Mouse (Mus musculus) hindbrain, embryonic 10.5 days (tissue): ENCODE measurements around the gene Rab10. TPM values are rescaled to one million over a fixed set of nuclear protein-coding genes. Genes with fewer than 3 reads are reported as not detected.

ENCODE experiments used
- DNase-seq: peaks from one replicate; pipeline ENCODE4 v3.0.0-alpha.2; 2017; ENCODE audit warnings: low spot score
- H3K27ac ChIP-seq: fragments of 300-500 bp; sonication (generic); 2 replicates; pipeline ENCODE4 v1.5.1; 2016; ENCODE audit warnings: mild to moderate bottlenecking, moderate library complexity
- H3K27me3 ChIP-seq: fragments of 300-500 bp; sonication (generic); 2 replicates; pipeline ENCODE4 v1.6.1; 2016; ENCODE audit warnings: mild to moderate bottlenecking; ENCODE audit not compliant: poor library complexity, insufficient read depth, severe bottlenecking
- H3K36me3 ChIP-seq: fragments of 300-500 bp; sonication (generic); 2 replicates; pipeline ENCODE4 v1.6.1; 2016; ENCODE audit warnings: mild to moderate bottlenecking, moderate library complexity
- H3K4me1 ChIP-seq: fragments of 300-500 bp; sonication (generic); replicated peaks from 2 replicates; pipeline ENCODE4 v1.6.1; 2016; ENCODE audit warnings: mild to moderate bottlenecking
- H3K4me3 ChIP-seq: fragments of 300-500 bp; sonication (generic); 2 replicates; pipeline ENCODE4 v1.5.1; 2016; ENCODE audit warnings: mild to moderate bottlenecking, moderate library complexity
- H3K9me3 ChIP-seq: fragments of 300-500 bp; sonication (generic); 2 replicates; pipeline ENCODE4 v1.6.1; 2016; ENCODE audit warnings: mild to moderate bottlenecking, moderate library complexity
- WGBS: fragments of 180-500 bp; shearing (Covaris S2); methylation state at CpG from one replicate; pipeline ENCODE4 v1.1.7; 2016; 5-methylcytosine and 5-hydroxymethylcytosine counted together
- polyA plus RNA-seq: library from polyadenylated mRNA; unstranded; fragments of >200 nt; fragmentation: Nextera tagmentation; extraction: Ambion mirVana; gene quantifications from 2 replicates; pipeline ENCODE4 v1.2.1, GENCODE M21; 2016

Gene Rab10
- polyA plus RNA-seq, 1 experiment from 2014 or later, result 94.4 TPM

- H3K27me3 ChIP-seq, result no peaks in the 10 kb centered on the region
- H3K27ac ChIP-seq, result no peak overlapping the region
- peaks cover 49% of the 10 kb centered on the region for H3K9me3 ChIP-seq
- H3K4me1 ChIP-seq, result no peaks in the 10 kb centered on the region
- no peak for DNase-seq
- WGBS, result 93% methylated on average over 1 of the region's 1 CpGs
- peaks cover 58% of the 10 kb centered on the region for H3K36me3 ChIP-seq
- H3K4me3 ChIP-seq, result no peak overlapping the region
Observed at GRCm38 (mm10) chr12:3288440-3288839, 21.3 kb downstream of the Rab10 start.

- Histone ChIP-seq H3K27me3 (no peaks in the 10 kb centered on the region), H3K36me3 (peaks cover 41% of the 10 kb centered on the region), H3K9me3 (peaks cover 39% of the 10 kb centered on the region), H3K4me1 (no peaks in the 10 kb centered on the region), H3K27ac (no peak overlapping the region), H3K4me3 (no peak overlapping the region)
- 73% methylated on average over 1 of the region's 1 CpGs for WGBS
- DNase-seq, result no peak
Observed at GRCm38 (mm10) chr12:3285919-3286318, 23.9 kb downstream of the Rab10 start.

- WGBS, result 75% methylated on average over 6 of the region's 6 CpGs
- Histone ChIP-seq H3K27ac (no peak overlapping the region), H3K4me1 (no peaks in the 10 kb centered on the region), H3K9me3 (peaks cover 37% of the 10 kb centered on the region), H3K36me3 (peaks cover 41% of the 10 kb centered on the region), H3K27me3 (no peaks in the 10 kb centered on the region), H3K4me3 (no peak overlapping the region)
- no peak for DNase-seq
Observed at GRCm38 (mm10) chr12:3285377-3285776, 24.4 kb downstream of the Rab10 start.

- H3K27me3 ChIP-seq, result no peaks in the 10 kb centered on the region
- 94% methylated on average over 2 of the region's 2 CpGs for WGBS
- H3K9me3 ChIP-seq, result peaks cover 41% of the 10 kb centered on the region
- no peak overlapping the region for H3K27ac ChIP-seq
- no peaks in the 10 kb centered on the region for H3K4me1 ChIP-seq
- H3K4me3 ChIP-seq, result no peak overlapping the region
- H3K36me3 ChIP-seq, result peaks cover 39% of the 10 kb centered on the region
- DNase-seq, result no peak
Observed at GRCm38 (mm10) chr12:3284463-3284862, 25.3 kb downstream of the Rab10 start.

GRCm38 (mm10) chr12:3283829-3284440, 25.8 kb downstream of the Rab10 start:
- H3K9me3 ChIP-seq, result peaks cover 41% of the 10 kb centered on the region
- no peak for DNase-seq
- 91% methylated on average over 4 of the region's 4 CpGs for WGBS

GRCm38 (mm10) chr12:3282954-3283353, 26.8 kb downstream of the Rab10 start:
- Histone ChIP-seq H3K9me3 (peaks cover 34% of the 10 kb centered on the region), H3K27ac (no peak overlapping the region), H3K27me3 (no peaks in the 10 kb centered on the region), H3K4me3 (no peak overlapping the region), H3K4me1 (no peaks in the 10 kb centered on the region), H3K36me3 (peaks cover 28% of the 10 kb centered on the region)
- WGBS, result 78% methylated on average over 1 of the region's 1 CpGs
- no peak for DNase-seq

More at GRCm38 (mm10) chr12:3283829-3284440, 25.8 kb downstream of the Rab10 start:
- Histone ChIP-seq H3K36me3 (peaks cover 38% of the 10 kb centered on the region), H3K27ac (no peak overlapping the region), H3K27me3 (no peaks in the 10 kb centered on the region), H3K4me3 (no peak overlapping the region), H3K4me1 (no peaks in the 10 kb centered on the region)

- no peaks in the 10 kb centered on the region for H3K4me1 ChIP-seq
- peaks cover 31% of the 10 kb centered on the region for H3K9me3 ChIP-seq
- DNase-seq, result no peak
- H3K4me3 ChIP-seq, result no peak overlapping the region
- H3K36me3 ChIP-seq, result peaks cover 24% of the 10 kb centered on the region
- 89% methylated on average over 2 of the region's 2 CpGs for WGBS
- no peaks in the 10 kb centered on the region for H3K27me3 ChIP-seq
- no peak overlapping the region for H3K27ac ChIP-seq
Observed at GRCm38 (mm10) chr12:3282520-3282919, 27.2 kb downstream of the Rab10 start.

GRCm38 (mm10) chr12:3278880-3279339, 30.9 kb downstream of the Rab10 start:
- H3K4me1 ChIP-seq, result no peaks in the 10 kb centered on the region
- WGBS, result 88% methylated on average over 2 of the region's 2 CpGs
- peaks cover 15% of the 10 kb centered on the region for H3K36me3 ChIP-seq
- no peaks in the 10 kb centered on the region for H3K27me3 ChIP-seq
- DNase-seq, result no peak
- H3K4me3 ChIP-seq, result no peak overlapping the region
- no peak overlapping the region for H3K27ac ChIP-seq
- H3K9me3 ChIP-seq, result peaks cover 17% of the 10 kb centered on the region

GRCm38 (mm10) chr12:3270818-3271217, 39.0 kb downstream of the Rab10 start:
- Histone ChIP-seq H3K4me3 (no peak overlapping the region), H3K9me3 (peaks cover 23% of the 10 kb centered on the region)

GRCm38 (mm10) chr12:3267397-3267796, 42.4 kb downstream of the Rab10 start:
- Histone ChIP-seq H3K4me1 (no peaks in the 10 kb centered on the region), H3K27ac (no peak overlapping the region), H3K27me3 (no peaks in the 10 kb centered on the region), H3K36me3 (peaks cover 38% of the 10 kb centered on the region), H3K4me3 (no peak overlapping the region), H3K9me3 (peaks cover 20% of the 10 kb centered on the region)
- 94% methylated on average over 2 of the region's 2 CpGs for WGBS
- no peak for DNase-seq

More at GRCm38 (mm10) chr12:3270818-3271217, 39.0 kb downstream of the Rab10 start:
- H3K4me1 ChIP-seq, result no peaks in the 10 kb centered on the region
- no peak for DNase-seq
- H3K27me3 ChIP-seq, result no peaks in the 10 kb centered on the region
- no peak overlapping the region for H3K27ac ChIP-seq
- H3K36me3 ChIP-seq, result peaks cover 28% of the 10 kb centered on the region

GRCm38 (mm10) chr12:3265188-3265587, 44.6 kb downstream of the Rab10 start:
- no peak for DNase-seq
- H3K27ac ChIP-seq, result no peak overlapping the region
- H3K36me3 ChIP-seq, result peaks cover 36% of the 10 kb centered on the region
- no peaks in the 10 kb centered on the region for H3K27me3 ChIP-seq
- no peaks in the 10 kb centered on the region for H3K4me1 ChIP-seq
- 97% methylated on average over 2 of the region's 2 CpGs for WGBS
- no peak overlapping the region for H3K4me3 ChIP-seq
- H3K9me3 ChIP-seq, result 0 out of 2 replicates have a peak, but pooled peaks cover 5% of the 10 kb centered on the region

GRCm38 (mm10) chr12:3264449-3264848, 45.3 kb downstream of the Rab10 start:
- Histone ChIP-seq H3K4me3 (no peak overlapping the region), H3K27me3 (no peaks in the 10 kb centered on the region), H3K36me3 (peaks cover 34% of the 10 kb centered on the region), H3K9me3 (0 out of 2 replicates have a peak, but pooled peaks cover 5% of the 10 kb centered on the region), H3K27ac (no peak overlapping the region), H3K4me1 (no peaks in the 10 kb centered on the region)
- WGBS, result 77% methylated on average over 2 of the region's 2 CpGs
- DNase-seq, result no peak

- peaks cover 50% of the 10 kb centered on the region for H3K36me3 ChIP-seq
- H3K4me3 ChIP-seq, result no peak overlapping the region
- H3K4me1 ChIP-seq, result no peaks in the 10 kb centered on the region
- H3K27me3 ChIP-seq, result no peaks in the 10 kb centered on the region
- WGBS, result 98% methylated on average over 25 of the region's 25 CpGs
- H3K9me3 ChIP-seq, result no peaks in the 10 kb centered on the region
- H3K27ac ChIP-seq, result no peak overlapping the region
- no peak for DNase-seq
Observed at GRCm38 (mm10) chr12:3261596-3261995, 48.2 kb downstream of the Rab10 start.

- H3K27me3 ChIP-seq, result no peaks in the 10 kb centered on the region
- no peak overlapping the region for H3K27ac ChIP-seq
- H3K9me3 ChIP-seq, result no peaks in the 10 kb centered on the region
- H3K4me3 ChIP-seq, result no peak overlapping the region
- peaks cover 67% of the 10 kb centered on the region for H3K36me3 ChIP-seq
- no peaks in the 10 kb centered on the region for H3K4me1 ChIP-seq
- DNase-seq, result no peak
Observed at GRCm38 (mm10) chr12:3255966-3256365, 53.8 kb downstream of the Rab10 start.
